Mouse (Mus musculus): ENCODE results near the gene Parg.

- TF ChIP-seq E2F4 (IDR thresholded peaks at IDR 0.05; ENCODE audit: borderline replicate concordance, low read depth, low read length): no peak
- no peak for TF ChIP-seq CTCF (IDR thresholded peaks at IDR 0.05 in 2 of 3, conservative IDR thresholded peaks at IDR 0.05 in 1 of 3; ENCODE audit: control insufficient read depth in 1 of 3, insufficient read depth in 1 of 3, low read depth in 2 of 3, low read length in 3 of 3, poor library complexity in 1 of 3, severe bottlenecking in 1 of 3)
- TF ChIP-seq MAFK (IDR thresholded peaks at IDR 0.05; ENCODE audit: borderline replicate concordance, low read depth, low read length): no peak
- no peak for TF ChIP-seq HCFC1 (IDR thresholded peaks at IDR 0.05; ENCODE audit: low read depth, low read length)
- no peak for TF ChIP-seq ZMIZ1 (IDR thresholded peaks at IDR 0.05; ENCODE audit: low read depth, low read length)
- TF ChIP-seq MYC (IDR thresholded peaks at IDR 0.05; ENCODE audit: low read depth, low read length): no peak
- TF ChIP-seq USF1 (IDR thresholded peaks at IDR 0.05; ENCODE audit: low read depth, low read length): no peak
- no peak for TF ChIP-seq KAT2A (conservative IDR thresholded peaks at IDR 0.05; ENCODE audit: low read depth, low read length)
- TF ChIP-seq EP300 (IDR thresholded peaks at IDR 0.05; ENCODE audit: low read depth in 1 of 2, low read length in 2 of 2): no peak
- no peak for TF ChIP-seq NRF1 (IDR thresholded peaks at IDR 0.05; ENCODE audit: insufficient read depth, low read depth, low read length, poor library complexity, severe bottlenecking)
- no peak for TF ChIP-seq CHD2 (IDR thresholded peaks at IDR 0.05; ENCODE audit: low read length)
- no peak for TF ChIP-seq ZC3H11A (IDR thresholded peaks at IDR 0.05; ENCODE audit: low read depth, low read length)
- TF ChIP-seq POLR2A (IDR thresholded peaks at IDR 0.05; ENCODE audit: control insufficient read depth in 1 of 2, insufficient read depth in 1 of 2, low read depth in 1 of 2, low read length in 2 of 2, poor library complexity in 1 of 2): no peak
Observed at GRCm38 (mm10) chr14:32166840-32167239, 34.9 kb upstream of the Parg start.

All from MEL (cell line).